Mouse (Mus musculus) liver, postnatal 0 days (tissue): ENCODE measurements around the gene 1110059E24Rik. TPM values are rescaled to one million over a fixed set of nuclear protein-coding genes. Genes with fewer than 3 reads are reported as not detected.
"Not testable (repeated sequence)": the region's sequence is repeated elsewhere in the genome, so short reads cannot be mapped to it uniquely, and the experiment has no call there.

Experiments
- ATAC-seq: fragments of 200-750 bp; cut with Nextera tagmentation; 2 replicates; pipeline ENCODE4 v1.8.0; 2017; ENCODE audit warnings: mild to moderate bottlenecking, moderate library complexity
- DNase-seq: peaks from one replicate; pipeline ENCODE4 v3.0.0-alpha.2; 2016
- H3K27ac ChIP-seq: fragments of 300-500 bp; sonication (generic); 2 replicates; pipeline ENCODE4 v1.5.1; 2014; ENCODE audit warnings: antibody characterized with exemption, moderate library complexity, mild to moderate bottlenecking, low read depth
- H3K27me3 ChIP-seq: fragments of 300-500 bp; sonication (generic); 2 replicates; pipeline ENCODE4 v1.6.1; 2014; ENCODE audit warnings: low read length, control low read depth, mixed read lengths; ENCODE audit not compliant: insufficient read depth
- H3K36me3 ChIP-seq: fragments of 300-500 bp; sonication (generic); replicated peaks from 2 replicates; pipeline ENCODE4 v1.6.1; 2014; ENCODE audit warnings: mild to moderate bottlenecking, control low read depth, low read length, moderate library complexity, mixed read lengths; ENCODE audit not compliant: insufficient read depth
- H3K4me1 ChIP-seq: fragments of 300-500 bp; sonication (generic); 2 replicates; pipeline ENCODE4 v1.6.1; 2014; ENCODE audit warnings: antibody characterized with exemption, mild to moderate bottlenecking, control low read depth; ENCODE audit not compliant: insufficient read depth
- H3K4me2 ChIP-seq: fragments of 300-500 bp; sonication (generic); 2 replicates; pipeline ENCODE4 v1.6.1; 2014; ENCODE audit warnings: low read depth, mild to moderate bottlenecking, low read length, moderate library complexity, mixed read lengths
- H3K4me3 ChIP-seq: fragments of 300-500 bp; sonication (generic); 2 replicates; pipeline ENCODE4 v1.5.1; 2014; ENCODE audit warnings: low read depth, low read length
- H3K9ac ChIP-seq: fragments of 300-500 bp; sonication (generic); replicated peaks from 2 replicates; pipeline ENCODE4 v1.6.1; 2014; ENCODE audit warnings: mild to moderate bottlenecking, moderate library complexity
- H3K9me3 ChIP-seq: fragments of 300-500 bp; sonication (generic); 2 replicates; pipeline ENCODE4 v1.6.1; 2016; ENCODE audit warnings: mild to moderate bottlenecking, control low read depth, low read length, mixed read lengths
- CTCF ChIP-seq: sonication (generic); IDR thresholded peaks from 2 replicates; pipeline ENCODE4 v1.5.1; 2016; ENCODE audit warnings: antibody characterized with exemption, low read depth
- EP300 ChIP-seq: IDR thresholded peaks from 2 replicates; pipeline ENCODE4 v1.6.1; 2016; ENCODE audit warnings: antibody characterized with exemption, low read depth, mild to moderate bottlenecking
- WGBS: fragments of 180-500 bp; shearing (Covaris S2); extraction: QIAGEN DNeasy Blood & Tissue Kit; methylation state at CpG from one replicate; pipeline ENCODE4 v1.1.7; 2014; ENCODE audit not compliant: insufficient replicate concordance; 5-methylcytosine and 5-hydroxymethylcytosine counted together
- polyA plus RNA-seq: library from polyadenylated mRNA; unstranded; fragments of >200 nt; fragmentation: Nextera tagmentation; extraction: Ambion mirVana; gene quantifications from 2 replicates; pipeline ENCODE4 v1.2.1, GENCODE M21; 2015

The 1110059E24Rik gene
- polyA plus RNA-seq, 1 experiment from 2014 or later: 17.7 TPM

GRCm38 (mm10) chr19:21629030-21629429 is 23.7 kb downstream of the 1110059E24Rik start:
- Histone ChIP-seq H3K4me3 (no peak overlapping the region), H3K4me1 (peaks cover 6% of the 10 kb centered on the region), H3K9ac (no peak overlapping the region), H3K4me2 (no peak overlapping the region), H3K36me3 (no peaks in the 10 kb centered on the region), H3K27ac (no peak overlapping the region), H3K9me3 (no peaks in the 10 kb centered on the region), H3K27me3 (no peaks in the 10 kb centered on the region)
- ATAC-seq (no peak), DNase-seq (no peak)
- TF ChIP-seq CTCF (no peak), EP300 (no peak)
- WGBS: 88% methylated on average over 1 of the region's 1 CpGs

- not testable (repeated sequence) for H3K9ac ChIP-seq, H3K36me3 ChIP-seq, H3K9me3 ChIP-seq, DNase-seq, H3K27me3 ChIP-seq, ATAC-seq, H3K4me3 ChIP-seq, H3K4me2 ChIP-seq, H3K27ac ChIP-seq
- WGBS: 65% methylated on average over 6 of the region's 11 CpGs
- H3K4me1 ChIP-seq: peaks cover 12% of the 10 kb centered on the region
Measured at GRCm38 (mm10) chr19:21628440-21628839, 24.3 kb downstream of the 1110059E24Rik start.

DNA sequence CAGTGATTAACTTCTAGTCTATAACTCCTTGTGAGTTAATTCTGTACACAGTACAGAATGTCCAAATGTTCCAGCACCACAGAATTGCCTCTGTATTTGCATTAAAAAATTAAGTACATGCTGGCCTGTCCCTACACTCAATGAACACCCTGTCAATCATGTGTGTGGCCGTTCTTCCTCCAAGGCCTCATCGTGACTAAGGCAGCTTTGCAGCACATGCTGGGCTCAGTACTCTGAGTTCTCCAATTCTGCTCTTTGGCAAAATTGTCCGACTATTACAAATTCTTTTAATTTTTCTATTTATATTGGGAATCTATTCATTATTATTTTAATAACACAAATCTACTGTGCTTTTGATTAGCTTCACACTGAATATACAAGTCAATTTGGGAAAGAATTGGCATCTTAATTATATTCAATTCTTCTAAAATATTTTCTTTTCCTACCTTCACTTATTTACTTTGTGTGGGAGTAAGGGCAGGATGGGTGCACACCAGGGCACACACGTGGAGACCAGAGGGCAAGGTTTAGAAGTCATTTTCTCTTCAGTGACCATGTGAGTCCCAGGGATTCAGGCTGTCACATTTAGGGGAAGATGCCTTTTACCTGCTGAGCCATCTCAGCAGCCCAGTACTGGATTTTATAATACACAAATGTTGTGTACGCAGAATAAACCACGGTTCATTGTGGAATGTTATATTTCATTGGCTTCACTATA is 26.3 kb downstream of the 1110059E24Rik start:
- peak; percentile 36; the same call in 1 of the 2 replicates for TF ChIP-seq EP300
- TF ChIP-seq CTCF: no peak
- ATAC-seq: peak; percentile 76
- no peak overlapping the region for H3K4me2 ChIP-seq
- no peak overlapping the region for H3K9ac ChIP-seq
- H3K27ac ChIP-seq: peak overlapping the region; percentile 46; the same call in 1 of the 2 replicates
- peak; percentile 23 for DNase-seq
- H3K36me3 ChIP-seq: no peaks in the 10 kb centered on the region
- no peaks in the 10 kb centered on the region for H3K27me3 ChIP-seq
- H3K9me3 ChIP-seq: no peaks in the 10 kb centered on the region
- peaks cover 13% of the 10 kb centered on the region for H3K4me1 ChIP-seq
- 61% methylated on average over 6 of the region's 6 CpGs for WGBS
- H3K4me3 ChIP-seq: no peak overlapping the region

DNA sequence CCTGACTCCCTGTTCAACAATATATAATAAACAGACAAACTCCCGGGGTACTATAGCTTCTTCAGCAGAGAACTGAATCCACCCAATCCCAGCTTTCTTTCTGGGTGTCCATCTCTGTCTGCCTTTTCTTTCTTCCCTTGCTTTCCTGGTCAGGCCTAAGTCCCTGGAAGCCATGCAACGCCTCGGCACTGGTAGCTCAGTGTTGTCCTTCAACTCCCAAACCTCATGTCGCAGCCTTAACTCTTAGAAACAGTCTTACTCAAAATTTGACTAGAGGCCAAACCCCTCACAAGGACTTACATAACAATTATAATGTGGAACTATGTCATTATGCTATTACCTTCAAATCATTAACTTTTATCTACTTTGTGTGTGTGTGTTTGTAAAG is 28.6 kb downstream of the 1110059E24Rik start:
- DNase-seq: no peak

GRCm38 (mm10) chr19:21623410-21624147 is 29.2 kb downstream of the 1110059E24Rik start:
- Histone ChIP-seq H3K4me1 (peaks cover 8% of the 10 kb centered on the region), H3K36me3 (no peaks in the 10 kb centered on the region), H3K27ac (0 out of 2 replicates have a peak overlapping the region, but pooled peaks have one; percentile 35), H3K9me3 (no peaks in the 10 kb centered on the region), H3K4me2 (no peak overlapping the region), H3K4me3 (no peak overlapping the region), H3K27me3 (no peaks in the 10 kb centered on the region), H3K9ac (no peak overlapping the region)
- ATAC-seq (no peak), DNase-seq (no peak)
- 82% methylated on average over 3 of the region's 3 CpGs for WGBS
- TF ChIP-seq CTCF (no peak), EP300 (no peak)

More for the DNA sequence above, 28.6 kb downstream of the 1110059E24Rik start:
- Histone ChIP-seq H3K9ac (no peak overlapping the region), H3K4me1 (peaks cover 8% of the 10 kb centered on the region), H3K36me3 (no peaks in the 10 kb centered on the region), H3K9me3 (no peaks in the 10 kb centered on the region), H3K27me3 (no peaks in the 10 kb centered on the region), H3K27ac (peak overlapping the region; percentile 35; the same call in 1 of the 2 replicates), H3K4me2 (no peak overlapping the region), H3K4me3 (no peak overlapping the region)
- peak; percentile 45; the same call in 1 of the 2 replicates for ATAC-seq
- TF ChIP-seq EP300 (no peak), CTCF (no peak)
- 74% methylated on average over 4 of the region's 4 CpGs for WGBS

DNA sequence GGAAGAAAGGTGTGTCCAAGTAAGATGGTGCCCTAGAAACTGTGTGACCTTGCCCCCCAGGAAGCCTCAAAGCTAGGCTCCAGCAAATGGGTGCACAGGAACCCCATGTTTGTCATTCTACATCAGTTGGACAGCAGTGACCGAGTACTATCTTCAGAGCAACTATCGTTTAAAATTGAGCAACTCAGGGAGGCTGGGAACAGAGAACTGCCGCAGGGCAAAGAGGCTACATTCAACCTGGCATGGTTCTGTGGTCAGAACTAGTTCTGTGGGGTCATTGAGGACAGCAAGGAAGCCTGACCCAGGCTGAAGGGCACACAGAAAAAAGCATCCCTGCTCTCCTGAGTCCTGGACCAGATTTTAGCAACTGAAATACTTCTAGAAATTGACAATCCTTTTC is 37.0 kb downstream of the 1110059E24Rik start:
- TF ChIP-seq CTCF (no peak), EP300 (no peak)
- Histone ChIP-seq H3K4me3 (no peak overlapping the region), H3K4me1 (peaks cover 2% of the 10 kb centered on the region), H3K9ac (no peak overlapping the region), H3K4me2 (no peak overlapping the region), H3K27ac (no peak overlapping the region), H3K36me3 (no peaks in the 10 kb centered on the region), H3K9me3 (no peaks in the 10 kb centered on the region), H3K27me3 (no peaks in the 10 kb centered on the region)
- ATAC-seq: no peak
- 48% methylated on average over 3 of the region's 3 CpGs for WGBS
- no peak for DNase-seq
